Comparison of ENCODE assay signal across 14 mouse cellular contexts in the genomic region with DNA sequence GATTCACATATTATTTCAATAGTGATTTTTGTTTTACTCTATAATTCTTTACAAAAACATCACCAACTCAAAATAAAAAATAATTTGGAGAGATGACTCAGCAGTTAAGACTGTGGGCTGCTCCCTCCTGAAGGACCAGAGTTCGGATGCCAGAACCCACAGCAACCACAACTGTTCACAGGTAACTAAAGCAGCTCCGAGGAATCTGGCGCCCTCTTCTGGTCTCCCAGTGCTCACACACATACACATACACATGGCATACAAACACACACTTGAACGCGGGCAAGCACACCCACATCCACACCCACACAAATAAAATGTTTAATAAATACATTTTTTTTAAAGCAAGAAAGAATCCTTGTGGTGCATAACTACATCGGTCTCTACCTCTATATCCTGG. TPM values are rescaled to one million over a fixed set of nuclear protein-coding genes. Genes with fewer than 3 reads are reported as not detected.
A peak's percentile ranks its signal among the peaks of the same experiment; 100 is the strongest.
DNase-seq lines count a peak whose midpoint lies in the region; ATAC-seq and TF ChIP-seq lines count a peak whose summit lies in the region.
"Had no signal": no experiment of that assay in that cellular context is flagged by ENCODE, and none has a peak within 500 bp of the region (broad histone marks: within the 10 kb centered on the region; RNA-seq: fewer than 3 reads in every experiment).

No protein-coding gene starts in this region.

- no peak for TF ChIP-seq POLR2A in bone marrow, adult 2 months (IDR thresholded peaks at IDR 0.05; ENCODE audit: borderline replicate concordance, control insufficient read depth, low read depth, low read length)

- no peaks in the 10 kb centered on the region for H3K27me3 ChIP-seq in C2C12 (ENCODE audit: control insufficient read depth, insufficient read depth, insufficient read length)
- H3K27me3 ChIP-seq in midbrain, embryonic 11.5 days (ENCODE audit: control insufficient read depth, insufficient read depth, low read length), result no peaks in the 10 kb centered on the region
- H3K27me3 ChIP-seq: limb, embryonic 12.5 days had no signal

- H3K4me2 ChIP-seq in midbrain, embryonic 11.5 days, result no peak overlapping the region
- H3K4me2 ChIP-seq: heart, embryonic 12.5 days; limb, embryonic 12.5 days had no signal

- no peak overlapping the region for H3ac ChIP-seq in C2C12 (ENCODE audit: control insufficient read depth, insufficient read length, low read depth)

- no peak for ATAC-seq in midbrain, embryonic 11.5 days (ENCODE audit: low FRiP score)
- ATAC-seq: inflammation-experienced regulatory T-cells, adult 6 months had no signal

- 91% methylated on average over 6 of the region's 6 CpGs for WGBS in bone marrow, adult 2 months
- 97% methylated on average over 6 of the region's 6 CpGs for WGBS in midbrain, embryonic 11.5 days

- no peaks in the 10 kb centered on the region for H3K79me3 ChIP-seq in C2C12 (ENCODE audit: low read depth)

- no peaks in the 10 kb centered on the region; the same call in 1 of the 2 replicates for H3K4me1 ChIP-seq in bone marrow, adult 2 months (ENCODE audit: control insufficient read depth, insufficient read depth, low read length)
- peaks cover 6% of the 10 kb centered on the region; the same call in 1 of the 2 replicates for H3K4me1 ChIP-seq in midbrain, embryonic 11.5 days (ENCODE audit: control insufficient read depth, insufficient read depth, low read length)

- peaks cover 7% of the 10 kb centered on the region for H3K36me3 ChIP-seq in C2C12 (ENCODE audit: control insufficient read depth, insufficient read depth)
- H3K36me3 ChIP-seq in midbrain, embryonic 11.5 days (ENCODE audit: control insufficient read depth, insufficient read depth, low read length), result no peaks in the 10 kb centered on the region; the same call in 1 of the 2 replicates

- TF ChIP-seq CTCF in layer of hippocampus, adult 2 months (conservative IDR thresholded peaks at IDR 0.05), result peak; percentile 58
- TF ChIP-seq CTCF in C2C12 (IDR thresholded peaks at IDR 0.05; ENCODE audit: control insufficient read depth, insufficient read depth, insufficient read length), result peak; percentile 8
- peak; percentile 46 for TF ChIP-seq CTCF in bone marrow, adult 2 months (IDR thresholded peaks at IDR 0.05; ENCODE audit: control insufficient read depth, insufficient read depth, low read length)

- H3K9me3 ChIP-seq in midbrain, embryonic 11.5 days (ENCODE audit: control insufficient read depth, low read length), result 0 out of 2 replicates have a peak, but pooled peaks cover 2% of the 10 kb centered on the region
- H3K9me3 ChIP-seq: limb, embryonic 12.5 days had no signal

- no peak for DNase-seq in layer of hippocampus, adult 2 months (ENCODE audit: low spot score in 2 of 2)
- DNase-seq in layer of hippocampus, postnatal 36 days, result no peak
- DNase-seq in 416B (ENCODE audit: low read depth), result peak; percentile 30
- no peak for DNase-seq in testis, postnatal 14 days (ENCODE audit: low spot score)
- no peak for DNase-seq in midbrain, embryonic 11.5 days (ENCODE audit: low spot score, missing footprints)
- DNase-seq: adrenal gland, adult 8-10 months had no signal

- no peaks in the 10 kb centered on the region for H3K79me2 ChIP-seq in C2C12 (ENCODE audit: control insufficient read depth, insufficient read depth)

- H3K9ac ChIP-seq in midbrain, embryonic 11.5 days (ENCODE audit: low read length), result no peak overlapping the region
- H3K9ac ChIP-seq: heart, embryonic 12.5 days; limb, embryonic 12.5 days had no signal

- H3K27ac ChIP-seq in layer of hippocampus, adult 2 months, result no peak overlapping the region
- H3K27ac ChIP-seq in bone marrow, adult 2 months (ENCODE audit: control insufficient read depth, insufficient read depth, low read depth, low read length, poor library complexity), result no peak overlapping the region
- no peak overlapping the region for H3K27ac ChIP-seq in midbrain, embryonic 11.5 days (ENCODE audit: low read depth, low read length)
- H3K27ac ChIP-seq: limb, embryonic 12.5 days; macrophage had no signal

- H3K4me3 ChIP-seq in layer of hippocampus, adult 2 months, result no peak overlapping the region
- H3K4me3 ChIP-seq in C2C12 (ENCODE audit: insufficient read depth, poor library complexity, severe bottlenecking), result no peak overlapping the region
- H3K4me3 ChIP-seq in bone marrow, adult 2 months (replicated peaks; ENCODE audit: control insufficient read depth, low read depth, low read length), result no peak overlapping the region
- no peak overlapping the region for H3K4me3 ChIP-seq in midbrain, embryonic 11.5 days (ENCODE audit: low read depth, low read length)
- H3K4me3 ChIP-seq: heart, embryonic 12.5 days; limb, embryonic 12.5 days had no signal

TF ChIP-seq in C2C12, 6 proteins besides CTCF, POLR2A, EP300 and RAD21:
- TF ChIP-seq MYOD1 (IDR thresholded peaks at IDR 0.05; ENCODE audit: control insufficient read depth, insufficient read length, low read depth), result no peak
- no peak for TF ChIP-seq MYOG (IDR thresholded peaks at IDR 0.05; ENCODE audit: control insufficient read depth, extremely low read depth, insufficient read length)
- no peak for TF ChIP-seq FOSL1 (IDR thresholded peaks at IDR 0.05; ENCODE audit: insufficient read depth, low read length, poor library complexity, severe bottlenecking)
- no peak for TF ChIP-seq USF1 (IDR thresholded peaks at IDR 0.05; ENCODE audit: low read depth)
- TF ChIP-seq CEBPB (IDR thresholded peaks at IDR 0.05; ENCODE audit: low read depth), result no peak
- TF ChIP-seq MAX (IDR thresholded peaks at IDR 0.05), result no peak

RNA-seq across cellular contexts. Expression of gene Ermp1, which starts 3.5 kb away (rescaled TPM):
- total RNA-seq in layer of hippocampus, adult 2 months (2021), result 10 to 100 TPM; 57.0 to 59.3 TPM
- total RNA-seq in layer of hippocampus, postnatal 36 days (2021), result 10 to 100 TPM; 53.5 to 61.2 TPM
- 8.8 TPM for polyA plus RNA-seq in C2C12 (2012; fragmentation: generic; extraction: Trizol)
- 7.5 and 13.7 TPM in 2 replicates for polyA plus RNA-seq in bone marrow, adult 2 months (2011; ENCODE audit: insufficient read depth, insufficient read length, low replicate concordance, missing spikeins)
- polyA plus RNA-seq in midbrain, embryonic 11.5 days (2014; fragmentation: Nextera tagmentation; extraction: Ambion mirVana), result 12.9 and 13.6 TPM in 2 replicates

RNA-seq across cellular contexts. Expression of gene Mlana, which starts 52.9 kb away (rescaled TPM):
- under 1 TPM; 0.56 to 0.79 TPM for total RNA-seq in layer of hippocampus, adult 2 months (2021)
- under 1 TPM in 1 of 2 experiments, not detected in 1; 0.40 TPM for total RNA-seq in layer of hippocampus, postnatal 36 days (2021)
- not detected for polyA plus RNA-seq in C2C12 (2012; fragmentation: generic; extraction: Trizol)
- polyA plus RNA-seq in bone marrow, adult 2 months (2011; ENCODE audit: insufficient read depth, insufficient read length, low replicate concordance, missing spikeins), result not detected in 2 replicates
- 0.26 and 0.54 TPM in 2 replicates for polyA plus RNA-seq in midbrain, embryonic 11.5 days (2014; fragmentation: Nextera tagmentation; extraction: Ambion mirVana)
- total RNA-seq: adrenal gland, adult 8-10 months; common myeloid progenitor, adult 5-6 weeks had no signal
- polyA plus RNA-seq: inflammation-experienced regulatory T-cells, adult 6 months; limb, embryonic 12.5 days; testis, adult 2 months had no signal

Comparison
In these comparisons a context has a peak if more than half of its experiments do, and no peak if none do; other contexts are left out.
1. CTCF ChIP-seq: peak in every context shown above with its lines; median percentile 58 in layer of hippocampus, adult 2 months; 46 in bone marrow, adult 2 months; 8 in C2C12.